Mouse (Mus musculus) kidney, embryonic 16.5 days (tissue): ENCODE results near the gene Cyb561. TPM values are rescaled to one million over a fixed set of nuclear protein-coding genes. Genes with fewer than 3 reads are reported as not detected.

ENCODE experiments used
- polyA plus RNA-seq: library from polyadenylated mRNA; unstranded; fragments of >200 nt; fragmentation: Nextera tagmentation; extraction: Ambion mirVana; gene quantifications from 2 replicates; pipeline ENCODE4 v1.2.1, GENCODE M21; 2015

The Cyb561 gene
- polyA plus RNA-seq, 1 experiment from 2014 or later: 33.9 TPM

Other genes with a start within 250 kb of the Cyb561 start
- gene Ace, start 14.6 kb upstream of the Cyb561 start, polyA plus RNA-seq: 17.5 and 18.6 TPM in 2 replicates
- not detected in 2 replicates for gene Ace3, start 41.3 kb upstream of the Cyb561 start, polyA plus RNA-seq
- 0.19 and 0.25 TPM in 2 replicates for gene Kcnh6, start 54.8 kb upstream of the Cyb561 start, polyA plus RNA-seq
- 73.6 and 74.7 TPM in 2 replicates for gene Dcaf7, start 83.5 kb upstream of the Cyb561 start, polyA plus RNA-seq
- gene Taco1, start 112.7 kb upstream of the Cyb561 start, polyA plus RNA-seq: 13.0 and 13.2 TPM in 2 replicates
- gene Map3k3, start 131.3 kb upstream of the Cyb561 start, polyA plus RNA-seq: 12.7 and 22.6 TPM in 2 replicates
- gene Gm10840, start 207.5 kb upstream of the Cyb561 start, polyA plus RNA-seq: not detected in 2 replicates
- 207 and 214 TPM in 2 replicates for gene Limd2, start 207.5 kb upstream of the Cyb561 start, polyA plus RNA-seq
- 32.1 and 33.3 TPM in 2 replicates for gene Strada, start 248.8 kb upstream of the Cyb561 start, polyA plus RNA-seq